Mouse (Mus musculus): Measurements from ENCODE around the gene Far2.
A peak's percentile ranks its signal among the peaks of the same experiment; 100 is the strongest.
"Not testable (repeated sequence)": the region's sequence is repeated elsewhere in the genome, so short reads cannot be mapped to it uniquely, and the experiment has no call there.

The Far2 gene

GRCm38 (mm10) chr6:148117696-148118095 lies 70.6 kb downstream of the Far2 start:
- DNase-seq (ENCODE audit: low read depth), result no peak

- no peak for DNase-seq (ENCODE audit: low read depth)
These were observed 73.6 kb downstream of the Far2 start for GRCm38 (mm10) chr6:148120703-148121102.

GRCm38 (mm10) chr6:148126851-148127250 lies 79.8 kb downstream of the Far2 start:
- not testable (repeated sequence) for DNase-seq (ENCODE audit: low read depth)

GRCm38 (mm10) chr6:148132314-148132713 lies 85.3 kb downstream of the Far2 start:
- DNase-seq (ENCODE audit: low read depth), result no peak

GRCm38 (mm10) chr6:148133536-148133935 lies 86.5 kb downstream of the Far2 start:
- no peak for DNase-seq (ENCODE audit: low read depth)

- DNase-seq (ENCODE audit: low read depth), result peak; percentile 53
These were observed 88.8 kb downstream of the Far2 start for GRCm38 (mm10) chr6:148135769-148136382.

- DNase-seq (ENCODE audit: low read depth), result no peak
These were observed 92.4 kb downstream of the Far2 start for GRCm38 (mm10) chr6:148139288-148139995.

- DNase-seq (ENCODE audit: low read depth), result no peak
These were observed 94.8 kb downstream of the Far2 start for GRCm38 (mm10) chr6:148141874-148142273.

GRCm38 (mm10) chr6:148142421-148142820 lies 95.4 kb downstream of the Far2 start:
- no peak for DNase-seq (ENCODE audit: low read depth)

GRCm38 (mm10) chr6:148152305-148152704 lies 105.2 kb downstream of the Far2 start:
- DNase-seq (ENCODE audit: low read depth), result not testable (repeated sequence)

- DNase-seq (ENCODE audit: low read depth), result no peak
These were observed 125.8 kb downstream of the Far2 start for GRCm38 (mm10) chr6:148172904-148173303.

GRCm38 (mm10) chr6:148185694-148186093 lies 138.6 kb downstream of the Far2 start:
- DNase-seq (ENCODE audit: low read depth), result no peak

- DNase-seq (ENCODE audit: low read depth), result no peak
These were observed 147.1 kb downstream of the Far2 start for GRCm38 (mm10) chr6:148193972-148194701.

GRCm38 (mm10) chr6:148199177-148199576 lies 152.1 kb downstream of the Far2 start:
- DNase-seq (ENCODE audit: low read depth), result no peak

- DNase-seq (ENCODE audit: low read depth), result no peak
These were observed 152.7 kb downstream of the Far2 start for GRCm38 (mm10) chr6:148199729-148200128.

GRCm38 (mm10) chr6:148205134-148205533 lies 158.1 kb downstream of the Far2 start:
- no peak for DNase-seq (ENCODE audit: low read depth)

- DNase-seq (ENCODE audit: low read depth), result no peak
These were observed 160.5 kb downstream of the Far2 start for GRCm38 (mm10) chr6:148207522-148207921.

- no peak for DNase-seq (ENCODE audit: low read depth)
These were observed 164.4 kb downstream of the Far2 start for GRCm38 (mm10) chr6:148211391-148211876.

- peak; percentile 100 for DNase-seq (ENCODE audit: low read depth)
These were observed 165.0 kb downstream of the Far2 start, which contains the start of gene Ergic2 for GRCm38 (mm10) chr6:148211897-148212680. Gene Ergic2 (minus strand): TSS chr6:148212374.

- DNase-seq (ENCODE audit: low read depth), result peak; percentile 47
These were observed 167.7 kb downstream of the Far2 start for GRCm38 (mm10) chr6:148214765-148215164.

GRCm38 (mm10) chr6:148216752-148217151 lies 169.7 kb downstream of the Far2 start:
- no peak for DNase-seq (ENCODE audit: low read depth)

Measured in c-Kit-positive CD71-negative TER-119-negative erythroid progenitor cells, embryonic 14.5 days (primary cell).